Mouse (Mus musculus) bone marrow, adult 2 months (tissue): ENCODE measurements around the gene Pde8a. TPM values are rescaled to one million over a fixed set of nuclear protein-coding genes. Genes with fewer than 3 reads are reported as not detected.

Experiments
- H3K27ac ChIP-seq: fragments of 200-500 bp; 2 replicates; pipeline ENCODE4 v1.5.1; 2012; ENCODE audit warnings: low read depth, mild to moderate bottlenecking, control low read depth, inconsistent platforms, low read length; ENCODE audit not compliant: control insufficient read depth, poor library complexity, insufficient read depth
- H3K4me1 ChIP-seq: fragments of 200-500 bp; 2 replicates; pipeline ENCODE4 v1.6.1; 2011; ENCODE audit warnings: low read length; ENCODE audit not compliant: control insufficient read depth, insufficient read depth
- H3K4me3 ChIP-seq: fragments of 200-500 bp; replicated peaks from 2 replicates; pipeline ENCODE3; 2011; ENCODE audit warnings: mild to moderate bottlenecking, low read depth, low read length, control low read depth; ENCODE audit not compliant: control insufficient read depth
- CTCF ChIP-seq: fragments of 200-500 bp; IDR thresholded peaks from 2 replicates; pipeline ENCODE4 v1.5.1; 2011; ENCODE audit warnings: low read length, control low read depth; ENCODE audit not compliant: control insufficient read depth, insufficient read depth
- POLR2A ChIP-seq: fragments of 200-500 bp; IDR thresholded peaks from 2 replicates; pipeline ENCODE4 v1.6.1; 2011; ENCODE audit warnings: low read depth, mild to moderate bottlenecking, control low read depth, low read length, borderline replicate concordance; ENCODE audit not compliant: control insufficient read depth
- WGBS: fragments of 180-500 bp; shearing (Covaris S2); methylation state at CpG from one replicate; pipeline ENCODE4 v1.1.7; 2018; 5-methylcytosine and 5-hydroxymethylcytosine counted together
- polyA plus RNA-seq: library from polyadenylated mRNA; stranded (reverse); fragments of >200 nt; gene quantifications from 2 replicates; pipeline ENCODE4 v1.2.4, GENCODE M21; 2011; ENCODE audit warnings: low replicate concordance; ENCODE audit not compliant: missing spikeins, insufficient read depth, insufficient read length

Gene Pde8a
- polyA plus RNA-seq, 1 experiment = 6.7 TPM

GRCm38 (mm10) chr7:81301323-81301722 is 87.9 kb downstream of the Pde8a start:
- TF ChIP-seq CTCF (no peak), POLR2A (no peak)
- H3K4me3 ChIP-seq = no peak overlapping the region
- H3K4me1 ChIP-seq = no peaks in the 10 kb centered on the region; the same call in 1 of the 2 replicates
- WGBS = 89% methylated on average over 7 of the region's 7 CpGs
- H3K27ac ChIP-seq = no peak overlapping the region

- H3K27ac ChIP-seq = no peak overlapping the region
- TF ChIP-seq POLR2A = no peak
- peak; percentile 44; the same call in 1 of the 2 replicates for TF ChIP-seq CTCF
- no peak overlapping the region for H3K4me3 ChIP-seq
- 75% methylated on average over 2 of the region's 2 CpGs for WGBS
- no peaks in the 10 kb centered on the region; the same call in 1 of the 2 replicates for H3K4me1 ChIP-seq
Observed at GRCm38 (mm10) chr7:81303682-81304081, 90.3 kb downstream of the Pde8a start.

- TF ChIP-seq POLR2A (no peak), CTCF (no peak)
- H3K4me1 ChIP-seq = no peaks in the 10 kb centered on the region; the same call in 1 of the 2 replicates
- no peak overlapping the region for H3K27ac ChIP-seq
- 73% methylated on average over 5 of the region's 5 CpGs for WGBS
- H3K4me3 ChIP-seq = no peak overlapping the region
Observed at GRCm38 (mm10) chr7:81304100-81304499, 90.7 kb downstream of the Pde8a start.

DNA sequence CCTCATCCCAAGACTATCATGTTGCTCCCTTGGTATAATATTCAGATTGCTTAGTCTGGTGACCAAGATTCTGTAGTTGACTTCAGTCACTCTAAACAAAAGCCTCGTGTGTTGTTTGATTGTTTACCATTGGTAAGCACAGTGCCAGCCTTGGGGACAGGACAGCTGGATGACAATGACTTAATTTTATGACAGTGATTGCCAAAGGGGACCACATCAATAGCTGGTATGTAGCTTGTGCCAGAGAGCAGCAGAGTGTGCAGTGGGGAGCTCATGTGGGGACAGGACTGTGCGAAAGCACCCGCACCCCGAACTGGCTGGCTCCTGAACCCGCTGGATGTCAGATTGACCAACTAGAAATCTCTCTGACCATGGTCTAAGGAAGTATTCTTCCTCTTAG is 91.3 kb downstream of the Pde8a start:
- Histone ChIP-seq H3K4me3 (no peak overlapping the region), H3K27ac (no peak overlapping the region), H3K4me1 (no peaks in the 10 kb centered on the region; the same call in 1 of the 2 replicates)
- WGBS = 89% methylated on average over 5 of the region's 5 CpGs
- TF ChIP-seq POLR2A = no peak
- no peak for TF ChIP-seq CTCF

GRCm38 (mm10) chr7:81307735-81308134 is 94.3 kb downstream of the Pde8a start:
- no peak for TF ChIP-seq POLR2A
- no peak for TF ChIP-seq CTCF
- 71% methylated on average over 8 of the region's 8 CpGs for WGBS
- no peaks in the 10 kb centered on the region; the same call in 1 of the 2 replicates for H3K4me1 ChIP-seq
- H3K4me3 ChIP-seq = no peak overlapping the region
- no peak overlapping the region for H3K27ac ChIP-seq

DNA sequence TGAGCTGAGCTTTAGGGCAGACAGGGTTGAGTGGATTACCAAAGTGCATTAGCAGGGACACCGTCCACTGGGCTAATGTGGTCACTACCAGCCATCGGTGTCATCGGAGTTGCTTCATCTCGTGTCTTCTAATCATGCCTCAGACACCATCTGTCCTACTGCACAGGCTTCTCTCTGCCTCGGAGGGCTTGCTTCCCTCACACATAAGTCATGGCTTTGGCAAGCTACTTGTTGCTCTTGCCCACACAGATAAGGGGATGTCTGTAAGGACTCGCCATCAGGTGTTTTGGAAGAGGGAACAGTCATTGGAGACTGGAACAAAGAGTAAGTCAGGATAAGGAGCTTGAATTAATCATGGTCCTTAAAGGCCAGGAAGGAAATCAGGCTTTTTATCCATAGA is 95.9 kb downstream of the Pde8a start:
- TF ChIP-seq CTCF = no peak
- 74% methylated on average over 6 of the region's 6 CpGs for WGBS
- H3K4me3 ChIP-seq = no peak overlapping the region

DNA sequence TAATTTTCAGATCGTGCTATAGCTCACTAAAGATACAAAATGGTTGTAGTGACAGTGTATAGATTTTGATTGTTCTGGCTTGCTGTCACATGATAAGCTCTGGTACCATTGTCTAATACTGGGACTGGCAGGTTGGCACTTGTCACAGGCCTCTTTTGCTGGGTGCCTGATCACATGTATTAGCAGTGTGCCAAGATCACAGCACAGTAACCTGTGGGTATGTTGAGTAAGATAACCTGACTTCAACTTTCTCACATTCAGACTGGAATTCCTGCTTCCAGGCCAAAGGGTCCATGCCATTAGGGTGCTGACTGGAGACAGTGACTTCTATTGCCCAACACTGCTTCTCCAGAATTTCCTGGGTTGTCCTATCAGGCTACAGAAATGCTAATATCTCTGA is 97.7 kb downstream of the Pde8a start:
- H3K27ac ChIP-seq = no peak overlapping the region
- 78% methylated on average over 1 of the region's 1 CpGs for WGBS
- TF ChIP-seq CTCF = no peak
- no peak for TF ChIP-seq POLR2A
- no peaks in the 10 kb centered on the region; the same call in 1 of the 2 replicates for H3K4me1 ChIP-seq
- H3K4me3 ChIP-seq = no peak overlapping the region

More for the DNA sequence above, 95.9 kb downstream of the Pde8a start:
- H3K27ac ChIP-seq = no peak overlapping the region
- H3K4me1 ChIP-seq = no peaks in the 10 kb centered on the region; the same call in 1 of the 2 replicates

GRCm38 (mm10) chr7:81311581-81311980 is 98.2 kb downstream of the Pde8a start:
- no peak for TF ChIP-seq CTCF
- TF ChIP-seq POLR2A = no peak
- no peaks in the 10 kb centered on the region; the same call in 1 of the 2 replicates for H3K4me1 ChIP-seq
- no peak overlapping the region for H3K27ac ChIP-seq
- no peak overlapping the region for H3K4me3 ChIP-seq

DNA sequence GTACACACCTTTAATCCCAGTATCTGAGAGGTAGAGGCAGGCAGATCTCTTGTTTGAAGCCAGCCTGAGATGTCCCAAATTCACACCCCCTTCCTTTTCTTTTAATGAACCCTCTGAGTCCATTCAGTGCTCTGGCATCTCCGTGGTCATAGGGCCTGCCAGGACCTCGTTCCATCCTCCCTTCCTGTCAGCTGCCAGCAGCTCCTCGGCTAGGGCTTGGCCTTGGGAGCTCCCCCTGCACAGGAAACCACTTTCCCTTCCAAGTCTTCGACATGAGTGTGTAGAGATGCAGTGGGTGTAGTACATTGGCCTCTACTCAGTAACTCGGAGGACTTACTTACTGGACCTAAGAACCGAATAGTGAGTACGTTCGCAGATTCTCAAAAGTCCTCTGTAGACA is 102.2 kb downstream of the Pde8a start:
- H3K4me1 ChIP-seq = peaks cover 8% of the 10 kb centered on the region
- TF ChIP-seq CTCF = no peak
- TF ChIP-seq POLR2A = no peak
- H3K27ac ChIP-seq = no peak overlapping the region
- no peak overlapping the region for H3K4me3 ChIP-seq
- WGBS = 49% methylated on average over 8 of the region's 8 CpGs
